Mouse (Mus musculus) CH12.LX (cell line): ENCODE results near the gene Nkg7.

Experiments used
- CHD2 ChIP-seq: IDR thresholded peaks from 2 replicates; pipeline ENCODE4 v1.6.1; 2011; ENCODE audit warnings: low read length, improper control_type of control experiment
- CTCF ChIP-seq, 2 experiments: IDR thresholded peaks in 1 of 2; conservative IDR thresholded peaks in 1 of 2; 2 replicates each; pipeline ENCODE4 v1.5.1; 2011 to 2012; ENCODE audit warnings: low read depth in 2 of 2, low read length in 2 of 2, improper control_type of control experiment in 1 of 2, inconsistent platforms in 1 of 2, mild to moderate bottlenecking in 1 of 2, moderate library complexity in 1 of 2
- E2F4 ChIP-seq: IDR thresholded peaks from 2 replicates; pipeline ENCODE4 v1.6.1; 2011; ENCODE audit warnings: low read depth, low read length, improper control_type of control experiment; ENCODE audit not compliant: insufficient replicate concordance
- ELF1 ChIP-seq: IDR thresholded peaks from 2 replicates; pipeline ENCODE4 v1.6.1; 2014; ENCODE audit warnings: low read depth, mild to moderate bottlenecking, inconsistent platforms, low read length, improper control_type of control experiment
- EP300 ChIP-seq: IDR thresholded peaks from 2 replicates; pipeline ENCODE4 v1.6.1; 2011; ENCODE audit warnings: low read length, improper control_type of control experiment
- MEF2A ChIP-seq: IDR thresholded peaks from 2 replicates; pipeline ENCODE4 v1.6.1; 2014; ENCODE audit warnings: low read depth, mild to moderate bottlenecking, inconsistent platforms, low read length, improper control_type of control experiment, borderline replicate concordance
- MXI1 ChIP-seq: IDR thresholded peaks from 2 replicates; pipeline ENCODE4 v1.6.1; 2011; ENCODE audit warnings: mild to moderate bottlenecking, low read depth, low read length, improper control_type of control experiment
- RCOR1 ChIP-seq: conservative IDR thresholded peaks from 2 replicates; pipeline ENCODE4 v1.6.1; 2012; ENCODE audit warnings: low read depth, mild to moderate bottlenecking, inconsistent platforms, low read length, improper control_type of control experiment
- SMC3 ChIP-seq: IDR thresholded peaks from 2 replicates; pipeline ENCODE4 v1.6.1; 2011; ENCODE audit warnings: low read depth, low read length, improper control_type of control experiment
- USF1 ChIP-seq: IDR thresholded peaks from 2 replicates; pipeline ENCODE4 v1.6.1; 2014; ENCODE audit warnings: low read depth, mild to moderate bottlenecking, inconsistent platforms, low read length, improper control_type of control experiment
- ZC3H11A ChIP-seq: IDR thresholded peaks from 2 replicates; pipeline ENCODE4 v1.6.1; 2012; ENCODE audit warnings: low read depth, mild to moderate bottlenecking, inconsistent platforms, low read length, improper control_type of control experiment
- ZNF384 ChIP-seq: IDR thresholded peaks from 2 replicates; pipeline ENCODE4 v1.6.1; 2012; ENCODE audit warnings: low read depth, low read length, improper control_type of control experiment, inconsistent platforms

DNA sequence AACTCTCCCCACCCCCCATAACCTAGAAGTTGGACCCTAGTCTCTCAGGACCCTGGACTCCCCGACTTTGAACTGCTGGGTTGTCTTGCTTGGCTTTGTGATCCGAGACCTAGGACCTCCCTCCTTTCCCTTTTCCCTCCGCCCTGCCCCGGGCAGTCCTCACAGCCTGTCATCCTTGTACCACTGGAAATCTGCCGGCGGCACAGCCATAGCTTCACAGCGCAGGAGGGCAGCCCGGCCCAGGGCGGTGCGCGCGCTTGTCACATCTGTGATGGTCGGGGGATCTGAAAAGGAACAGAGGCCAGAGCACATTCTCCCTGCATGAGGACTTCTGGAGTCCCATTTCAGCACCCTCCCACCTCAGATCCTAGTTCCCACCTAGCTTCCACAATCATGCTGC, 39.5 kb downstream of the Nkg7 start:
- TF ChIP-seq CTCF (conservative IDR thresholded peaks at IDR 0.05 in 1 of 2, IDR thresholded peaks at IDR 0.05 in 1 of 2; ENCODE audit: low read depth in 2 of 2, low read length in 2 of 2): no peak
- TF ChIP-seq MEF2A: no peak
- TF ChIP-seq RCOR1: no peak
- no peak for TF ChIP-seq EP300
- no peak for TF ChIP-seq MXI1
- TF ChIP-seq CHD2: no peak
- no peak for TF ChIP-seq SMC3
- no peak for TF ChIP-seq ZNF384
- TF ChIP-seq USF1: no peak
- no peak for TF ChIP-seq E2F4
- TF ChIP-seq ELF1: no peak
- no peak for TF ChIP-seq ZC3H11A
